Mouse (Mus musculus) limb, embryonic 11.5 days (tissue): ENCODE measurements at regions not wholly inside any gene's neighbourhood (a gene's known extent, or its start where the extent isn't known, plus 50 kb on each side); places are given as distances from the start of the nearest gene placed in this dataset.

Source experiments
- ATAC-seq: fragments of 200-750 bp; cut with Nextera tagmentation; 2 replicates; pipeline ENCODE4 v1.8.0; 2017; ENCODE audit warnings: low read depth; ENCODE audit not compliant: insufficient number of reproducible peaks, low FRiP score, low TSS enrichment
- DNase-seq: peaks from one replicate; pipeline ENCODE4 v3.0.0-alpha.2; 2015; ENCODE audit warnings: low spot score
- H3K27ac ChIP-seq: fragments of 300-500 bp; sonication (generic); replicated peaks from 2 replicates; pipeline ENCODE4 v1.5.1; 2014; ENCODE audit warnings: low read depth, mild to moderate bottlenecking, low read length
- H3K27me3 ChIP-seq: fragments of 300-500 bp; sonication (generic); 2 replicates; pipeline ENCODE4 v1.6.1; 2014; ENCODE audit warnings: mild to moderate bottlenecking, low read length, mixed read lengths; ENCODE audit not compliant: control insufficient read depth, insufficient read depth
- H3K36me3 ChIP-seq: fragments of 300-500 bp; sonication (generic); 2 replicates; pipeline ENCODE4 v1.6.1; 2014; ENCODE audit warnings: mild to moderate bottlenecking, low read length, moderate library complexity, mixed read lengths; ENCODE audit not compliant: control insufficient read depth, insufficient read depth
- H3K4me1 ChIP-seq: fragments of 300-500 bp; sonication (generic); 2 replicates; pipeline ENCODE4 v1.6.1; 2014; ENCODE audit warnings: low read length, mixed read lengths; ENCODE audit not compliant: control insufficient read depth, insufficient read depth
- H3K4me2 ChIP-seq: fragments of 300-500 bp; sonication (generic); 2 replicates; pipeline ENCODE4 v1.6.1; 2014; ENCODE audit warnings: low read depth, mild to moderate bottlenecking, moderate library complexity; ENCODE audit not compliant: severe bottlenecking
- H3K4me3 ChIP-seq: fragments of 300-500 bp; sonication (generic); 2 replicates; pipeline ENCODE4 v1.5.1; 2014; ENCODE audit warnings: low read depth, low read length
- H3K9ac ChIP-seq: fragments of 300-500 bp; sonication (generic); 2 replicates; pipeline ENCODE4 v1.6.1; 2014; ENCODE audit warnings: mild to moderate bottlenecking, low read length
- H3K9me3 ChIP-seq: fragments of 300-500 bp; sonication (generic); 2 replicates; pipeline ENCODE4 v1.6.1; 2016; ENCODE audit warnings: low read length; ENCODE audit not compliant: control insufficient read depth
- WGBS: fragments of 180-500 bp; shearing (Covaris S2); extraction: QIAGEN DNeasy Blood & Tissue Kit; methylation state at CpG from one replicate; pipeline ENCODE4 v1.1.7; 2014; 5-methylcytosine and 5-hydroxymethylcytosine counted together

DNA sequence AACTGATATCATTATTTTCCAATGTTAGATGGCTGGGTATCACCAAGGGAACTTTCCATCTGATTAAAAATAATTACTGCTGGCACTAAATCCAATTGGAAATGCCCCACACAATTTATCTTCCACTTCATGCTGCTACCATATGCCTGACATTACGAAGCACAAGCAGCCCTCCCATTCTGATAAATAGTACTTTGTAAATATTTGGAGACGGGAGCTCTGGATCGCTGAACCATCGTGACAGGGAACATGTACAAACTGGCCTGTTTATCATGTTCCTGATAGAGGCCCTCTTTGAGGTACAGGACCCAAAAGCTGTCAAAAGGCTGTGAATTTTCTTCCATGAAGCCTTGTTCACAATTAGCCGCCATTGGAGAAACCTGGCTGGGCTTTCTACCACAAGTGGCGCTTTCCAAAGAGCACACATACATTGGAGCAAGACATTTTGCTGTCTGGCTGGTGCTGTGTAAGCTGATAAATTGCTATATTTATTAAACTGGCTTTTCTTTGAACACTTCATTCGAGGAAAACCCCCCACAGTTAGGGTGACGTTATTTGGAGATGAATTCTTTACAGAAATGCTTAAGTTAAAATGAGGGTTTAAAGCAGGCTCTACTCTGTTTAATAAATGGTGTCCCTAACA is 96.5 kb upstream of the Peli2 start:
- no peak overlapping the region for H3K4me2 ChIP-seq
- ATAC-seq: no peak
- no peaks in the 10 kb centered on the region for H3K27me3 ChIP-seq
- DNase-seq: no peak
- no peaks in the 10 kb centered on the region for H3K4me1 ChIP-seq
- no peaks in the 10 kb centered on the region for H3K9me3 ChIP-seq
- no peak overlapping the region for H3K27ac ChIP-seq
- H3K9ac ChIP-seq: no peak overlapping the region
- H3K4me3 ChIP-seq: no peak overlapping the region
- 86% methylated on average over 8 of the region's 8 CpGs for WGBS
- H3K36me3 ChIP-seq: no peaks in the 10 kb centered on the region

DNA sequence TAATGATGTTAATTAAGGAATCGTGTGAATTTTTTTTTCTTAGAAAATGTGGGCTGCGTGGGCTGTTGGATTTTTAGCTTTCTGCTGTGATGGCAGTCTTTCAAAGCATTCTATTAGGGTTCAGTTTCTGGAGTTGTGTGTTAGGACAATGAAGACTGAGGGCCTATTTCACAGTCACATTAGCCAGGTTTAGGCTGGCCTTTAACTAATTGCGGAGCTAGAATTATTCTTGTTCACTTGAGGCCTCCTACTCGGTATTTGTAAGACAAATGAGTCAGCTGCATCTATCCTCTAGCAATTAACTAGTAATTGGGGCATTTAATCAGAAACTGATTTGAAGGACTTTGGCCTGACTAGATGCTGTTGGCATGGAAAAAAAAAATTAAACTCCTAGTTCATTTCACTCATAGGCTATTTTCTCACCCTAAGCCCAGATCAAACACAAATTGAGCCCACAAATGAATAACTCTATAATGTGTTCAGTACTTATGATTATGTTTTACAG is 81.3 kb upstream of the Peli2 start:
- Histone ChIP-seq H3K27ac (no peak overlapping the region), H3K9me3 (no peaks in the 10 kb centered on the region), H3K36me3 (no peaks in the 10 kb centered on the region), H3K27me3 (no peaks in the 10 kb centered on the region), H3K4me2 (no peak overlapping the region), H3K9ac (no peak overlapping the region), H3K4me3 (no peak overlapping the region), H3K4me1 (no peaks in the 10 kb centered on the region)
- WGBS: 78% methylated on average over 4 of the region's 4 CpGs
- DNase-seq (no peak), ATAC-seq (no peak)

DNA sequence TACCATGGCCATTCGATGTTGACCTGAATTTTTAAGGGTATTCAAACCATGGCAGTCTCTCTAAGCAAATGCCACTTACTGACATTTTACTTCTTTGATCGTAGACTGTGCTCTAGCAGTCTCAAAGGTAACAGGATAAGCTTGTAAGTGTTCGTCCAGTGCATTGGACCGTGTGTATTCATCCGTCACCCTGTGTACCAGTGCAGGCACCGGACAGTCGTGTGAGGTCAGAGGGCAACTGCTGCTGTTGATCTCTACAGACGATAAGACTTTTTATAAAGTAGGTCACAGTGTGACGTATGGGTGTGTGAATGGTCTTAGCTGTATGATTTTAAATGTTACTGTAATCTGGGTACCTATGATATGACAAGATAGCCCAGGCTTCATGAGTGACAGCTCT is 74.5 kb upstream of the Peli2 start:
- no peak overlapping the region for H3K27ac ChIP-seq
- no peak for ATAC-seq
- no peak for DNase-seq
- H3K9me3 ChIP-seq: no peaks in the 10 kb centered on the region
- 79% methylated on average over 9 of the region's 9 CpGs for WGBS
- H3K27me3 ChIP-seq: no peaks in the 10 kb centered on the region
- H3K36me3 ChIP-seq: no peaks in the 10 kb centered on the region
- H3K4me1 ChIP-seq: no peaks in the 10 kb centered on the region
- no peak overlapping the region for H3K9ac ChIP-seq
- no peak overlapping the region for H3K4me3 ChIP-seq
- no peak overlapping the region for H3K4me2 ChIP-seq

DNA sequence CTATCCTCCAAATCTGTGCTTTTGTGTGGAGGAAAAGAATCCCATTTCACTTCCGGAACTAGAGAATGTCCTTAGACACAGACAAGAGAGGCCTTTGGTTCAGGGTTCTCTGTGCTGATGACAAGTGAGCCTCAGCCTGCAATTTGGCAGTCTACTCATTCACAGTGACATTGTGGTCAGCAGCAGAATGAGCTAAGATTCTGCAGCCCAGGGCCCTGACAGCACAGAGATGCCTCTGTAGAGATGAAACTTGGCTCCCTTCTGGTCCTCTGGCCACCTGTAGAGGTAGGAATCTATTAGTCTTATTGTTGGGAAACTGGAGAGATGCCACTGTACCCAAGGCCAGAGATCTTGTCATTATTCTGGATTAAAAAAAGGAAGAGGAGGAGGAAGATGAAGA is 73.8 kb upstream of the Peli2 start:
- Histone ChIP-seq H3K9ac (no peak overlapping the region), H3K4me3 (no peak overlapping the region), H3K36me3 (no peaks in the 10 kb centered on the region), H3K27ac (no peak overlapping the region), H3K4me1 (no peaks in the 10 kb centered on the region), H3K27me3 (no peaks in the 10 kb centered on the region), H3K9me3 (no peaks in the 10 kb centered on the region), H3K4me2 (no peak overlapping the region)
- ATAC-seq (no peak), DNase-seq (no peak)
- 91% methylated on average over 1 of the region's 1 CpGs for WGBS

DNA sequence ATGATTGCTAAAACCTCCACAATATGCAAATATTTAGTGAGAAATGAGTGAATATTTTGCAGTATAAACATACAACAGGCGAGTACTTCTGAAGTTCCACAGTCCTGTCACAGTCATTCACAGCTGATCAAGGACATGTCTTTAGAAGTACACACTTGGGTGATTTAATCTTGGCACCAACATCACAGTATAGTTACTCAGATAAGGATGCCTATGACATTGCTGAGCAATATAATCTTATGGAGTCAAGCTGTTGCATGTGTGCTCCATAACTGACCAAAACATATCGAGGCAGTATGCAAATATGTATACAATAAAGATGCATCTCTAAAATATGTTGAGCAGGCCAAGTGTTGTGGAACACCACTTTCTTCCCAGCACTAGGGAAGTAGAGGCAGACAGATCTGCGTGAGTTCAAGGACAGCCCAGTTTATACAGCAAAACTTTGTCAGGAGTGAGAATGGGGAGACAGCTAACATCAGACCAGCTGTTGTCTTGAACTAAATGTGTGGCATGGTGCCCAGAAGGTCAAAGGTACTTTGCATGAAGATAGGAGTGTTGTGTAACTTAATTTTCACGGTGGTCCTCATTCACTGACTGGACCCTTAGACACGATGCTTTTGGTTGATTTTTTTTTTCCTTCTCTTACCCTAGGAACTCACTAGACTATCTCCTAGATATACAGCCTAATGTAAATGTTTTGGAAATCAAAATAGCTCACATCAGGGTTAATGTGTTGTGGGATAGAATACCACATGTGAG is 70.7 kb upstream of the Peli2 start:
- no peaks in the 10 kb centered on the region for H3K9me3 ChIP-seq
- 90% methylated on average over 5 of the region's 5 CpGs for WGBS
- no peak overlapping the region for H3K27ac ChIP-seq
- no peaks in the 10 kb centered on the region for H3K27me3 ChIP-seq
- H3K4me1 ChIP-seq: no peaks in the 10 kb centered on the region
- no peaks in the 10 kb centered on the region for H3K36me3 ChIP-seq
- H3K9ac ChIP-seq: no peak overlapping the region
- DNase-seq: no peak
- no peak overlapping the region for H3K4me2 ChIP-seq
- no peak for ATAC-seq
- H3K4me3 ChIP-seq: no peak overlapping the region

DNA sequence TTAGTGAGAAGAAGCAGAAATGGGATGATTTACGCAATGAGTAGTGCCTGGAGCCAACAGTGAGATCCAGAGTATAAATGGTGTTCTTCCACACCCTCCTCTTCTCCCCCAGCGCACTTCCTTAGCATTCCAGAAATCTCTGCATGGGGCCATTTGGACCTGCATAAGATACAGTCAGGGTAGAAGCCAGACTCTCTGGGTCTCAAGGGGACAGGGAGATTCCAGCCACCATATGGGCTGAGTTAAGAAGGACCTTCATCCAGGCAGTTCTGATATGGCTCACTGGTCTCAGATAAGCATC is 70.2 kb upstream of the Peli2 start:
- H3K9me3 ChIP-seq: no peaks in the 10 kb centered on the region
- 82% methylated on average over 2 of the region's 2 CpGs for WGBS
- H3K36me3 ChIP-seq: no peaks in the 10 kb centered on the region
- DNase-seq (no peak), ATAC-seq (no peak)
- no peak overlapping the region for H3K4me2 ChIP-seq
- H3K4me1 ChIP-seq: no peaks in the 10 kb centered on the region
- no peak overlapping the region for H3K4me3 ChIP-seq
- no peak overlapping the region for H3K27ac ChIP-seq
- H3K27me3 ChIP-seq: no peaks in the 10 kb centered on the region
- H3K9ac ChIP-seq: no peak overlapping the region

DNA sequence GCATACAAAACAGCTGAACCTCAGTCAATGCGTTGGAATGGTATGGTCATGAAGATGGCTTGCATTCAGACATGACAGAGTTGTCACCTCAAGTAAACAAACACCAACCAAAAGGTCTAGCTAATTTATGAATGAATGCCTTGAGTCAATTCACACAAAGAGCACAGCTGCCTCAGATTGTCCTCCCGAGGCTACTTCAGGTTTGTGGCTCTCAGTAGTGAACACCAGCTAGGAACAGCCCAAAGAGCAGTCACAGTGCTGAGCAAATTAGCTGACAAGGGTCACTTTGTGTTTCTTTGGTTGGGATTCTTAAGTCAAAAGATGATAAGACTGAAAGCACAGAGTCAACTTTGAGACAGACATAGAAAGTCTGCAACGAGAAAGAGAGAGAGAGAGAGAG is 68.7 kb upstream of the Peli2 start:
- Histone ChIP-seq H3K27ac (no peak overlapping the region), H3K9me3 (no peaks in the 10 kb centered on the region), H3K4me3 (no peak overlapping the region), H3K27me3 (no peaks in the 10 kb centered on the region), H3K4me1 (no peaks in the 10 kb centered on the region), H3K36me3 (no peaks in the 10 kb centered on the region), H3K9ac (no peak overlapping the region), H3K4me2 (no peak overlapping the region)
- no peak for ATAC-seq
- 64% methylated on average over 3 of the region's 3 CpGs for WGBS
- no peak for DNase-seq

DNA sequence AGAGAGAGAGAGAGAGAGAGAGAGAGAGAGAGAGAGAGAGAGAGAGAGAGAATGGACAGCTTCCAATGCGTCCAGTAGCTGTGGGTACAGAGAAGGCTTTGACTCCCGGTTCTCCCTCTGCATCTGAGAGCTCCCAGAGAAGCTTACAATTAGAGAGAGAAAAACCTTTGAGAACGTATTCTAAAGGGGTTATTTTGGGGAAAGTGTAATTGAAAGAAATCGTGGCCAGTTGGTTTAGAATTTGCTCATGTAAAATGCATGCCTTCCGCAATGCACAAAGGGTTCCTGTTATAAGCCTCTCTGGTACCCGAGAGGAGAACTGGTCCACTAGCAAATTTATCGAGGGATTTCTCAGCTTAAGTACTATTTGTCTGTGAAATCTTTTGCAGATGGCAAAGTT is 68.2 kb upstream of the Peli2 start:
- no peak overlapping the region for H3K27ac ChIP-seq
- no peak for DNase-seq
- ATAC-seq: no peak
- H3K36me3 ChIP-seq: no peaks in the 10 kb centered on the region
- H3K4me3 ChIP-seq: no peak overlapping the region
- H3K4me2 ChIP-seq: no peak overlapping the region
- no peaks in the 10 kb centered on the region for H3K4me1 ChIP-seq
- no peak overlapping the region for H3K9ac ChIP-seq
- WGBS: 77% methylated on average over 7 of the region's 7 CpGs
- H3K9me3 ChIP-seq: no peaks in the 10 kb centered on the region
- no peaks in the 10 kb centered on the region for H3K27me3 ChIP-seq

DNA sequence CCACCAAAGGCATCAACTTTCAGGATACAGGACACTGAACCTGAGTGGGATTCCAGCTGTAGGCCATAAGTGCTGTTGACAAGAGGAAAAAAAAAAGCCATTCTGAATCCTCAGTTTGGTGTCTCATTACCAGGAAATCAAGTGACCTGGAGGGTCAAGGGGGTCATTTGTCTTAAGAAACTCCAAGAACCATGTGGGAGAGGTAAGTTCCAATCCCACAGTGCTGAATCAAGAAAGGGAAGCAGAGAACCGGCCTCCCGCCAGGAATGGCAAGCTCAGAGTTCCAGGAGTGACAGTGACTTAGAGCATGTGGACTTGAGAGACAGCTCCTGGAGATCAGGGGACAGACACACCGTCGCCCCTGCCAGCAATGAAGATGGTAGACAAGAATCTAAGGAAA is 67.5 kb upstream of the Peli2 start:
- Histone ChIP-seq H3K4me1 (no peaks in the 10 kb centered on the region), H3K27me3 (no peaks in the 10 kb centered on the region), H3K9ac (no peak overlapping the region), H3K4me2 (no peak overlapping the region), H3K9me3 (no peaks in the 10 kb centered on the region), H3K36me3 (no peaks in the 10 kb centered on the region), H3K4me3 (no peak overlapping the region), H3K27ac (no peak overlapping the region)
- ATAC-seq: no peak
- peak; percentile 33 for DNase-seq
- WGBS: 39% methylated on average over 4 of the region's 4 CpGs
